Mouse (Mus musculus) spleen, adult 2 months (tissue): Measurements from ENCODE around the gene Pygm. TPM values are rescaled to one million over a fixed set of nuclear protein-coding genes. Genes with fewer than 3 reads are reported as not detected.

Experiments used
- DNase-seq, 2 experiments: peaks; one replicate each; pipeline versions ENCODE4 v3.0.0 to v3.0.0-alpha.2; 2012 to 2021; ENCODE audit warnings: low spot score in 2 of 2, low read depth in 1 of 2
- H3K27ac ChIP-seq: fragments of 200-500 bp; 2 replicates; pipeline ENCODE4 v1.5.1; 2012; ENCODE audit warnings: low read length, inconsistent platforms; ENCODE audit not compliant: insufficient read depth
- H3K27me3 ChIP-seq: fragments of 200-500 bp; 2 replicates; pipeline ENCODE4 v1.6.1; 2012; ENCODE audit warnings: mild to moderate bottlenecking, moderate library complexity, low read length, inconsistent platforms; ENCODE audit not compliant: control insufficient read depth, insufficient read depth
- H3K36me3 ChIP-seq: fragments of 200-500 bp; 2 replicates; pipeline ENCODE4 v1.6.1; 2012; ENCODE audit warnings: mild to moderate bottlenecking, low read length, inconsistent platforms; ENCODE audit not compliant: control insufficient read depth, insufficient read depth
- H3K4me1 ChIP-seq: fragments of 200-500 bp; 2 replicates; pipeline ENCODE4 v1.6.1; 2011; ENCODE audit warnings: inconsistent platforms; ENCODE audit not compliant: control insufficient read depth, insufficient read depth, insufficient read length
- H3K4me3 ChIP-seq: fragments of 200-500 bp; 2 replicates; pipeline ENCODE4 v1.5.1; 2011; ENCODE audit warnings: mild to moderate bottlenecking, inconsistent platforms; ENCODE audit not compliant: insufficient read depth, insufficient read length; ENCODE audit errors: extremely low read depth
- CTCF ChIP-seq: fragments of 200-500 bp; IDR thresholded peaks from 2 replicates; pipeline ENCODE4 v1.5.1; 2011; ENCODE audit warnings: mild to moderate bottlenecking, inconsistent platforms; ENCODE audit not compliant: insufficient read depth, insufficient read length, insufficient replicate concordance; ENCODE audit errors: extremely low read depth
- POLR2A ChIP-seq: fragments of 200-500 bp; IDR thresholded peaks from 2 replicates; pipeline ENCODE4 v1.6.1; 2011; ENCODE audit warnings: low read depth, low read length, inconsistent platforms
- WGBS: fragments of 180-500 bp; shearing (Covaris S2); methylation state at CpG from one replicate; pipeline ENCODE4 v1.1.7; 2018; 5-methylcytosine and 5-hydroxymethylcytosine counted together
- polyA plus RNA-seq: library from polyadenylated mRNA; depleted of rRNA; stranded (reverse); fragments of >200 nt; gene quantifications from 2 replicates; pipeline ENCODE4 v1.2.3, GENCODE M21; 2012

The Pygm gene
- polyA plus RNA-seq, 1 experiment, result 8.1 TPM

DNA sequence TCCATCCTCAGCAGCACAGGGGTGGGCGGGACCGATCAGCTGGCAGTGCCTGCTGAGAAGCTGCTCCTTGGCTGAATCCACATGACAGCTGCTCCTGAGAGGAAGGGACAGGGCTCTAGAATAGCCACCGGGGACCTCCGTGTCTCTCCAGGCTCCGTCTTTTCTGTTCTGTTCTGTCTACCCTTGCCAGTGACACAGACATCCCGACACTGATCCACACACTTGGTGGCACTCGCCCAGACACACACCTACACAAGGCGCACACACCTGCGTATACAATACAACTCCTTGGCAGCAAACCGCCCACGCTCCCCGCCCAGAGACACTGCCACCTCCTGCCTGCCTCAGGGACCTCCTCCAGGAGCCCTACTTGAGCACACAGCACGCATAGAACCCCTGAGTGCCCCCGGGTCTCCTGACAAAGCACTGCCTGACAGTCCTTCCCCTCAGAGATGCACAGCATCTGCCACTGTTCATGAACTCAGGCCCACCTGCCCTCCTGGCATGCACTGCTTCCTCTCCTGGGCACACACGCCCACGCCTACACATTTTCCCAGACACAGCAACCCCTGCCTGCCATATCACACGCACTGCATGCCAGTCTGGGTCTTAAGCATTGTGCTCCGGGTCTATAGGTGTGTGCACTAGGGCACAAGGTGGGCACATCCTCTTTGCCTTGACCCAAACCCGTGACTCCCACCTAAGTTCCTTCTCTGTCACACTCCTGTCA, 36.4 kb downstream of the Pygm start:
- no peak overlapping the region for H3K4me3 ChIP-seq
- WGBS, result 57% methylated on average over 19 of the region's 19 CpGs
- TF ChIP-seq CTCF, result no peak
- TF ChIP-seq POLR2A, result no peak

GRCm38 (mm10) chr19:6421211-6421590, 37.0 kb downstream of the Pygm start:
- DNase-seq, result no peak
- Histone ChIP-seq H3K36me3 (no peaks in the 10 kb centered on the region), H3K27ac (no peak overlapping the region), H3K4me1 (no peaks in the 10 kb centered on the region; the same call in 1 of the 2 replicates), H3K27me3 (peaks cover 13% of the 10 kb centered on the region; the same call in 1 of the 2 replicates), H3K4me3 (no peak overlapping the region)
- 80% methylated on average over 9 of the region's 9 CpGs for WGBS
- no peak for TF ChIP-seq CTCF
- no peak for TF ChIP-seq POLR2A

More for the DNA sequence above, 36.4 kb downstream of the Pygm start:
- H3K4me1 ChIP-seq, result no peaks in the 10 kb centered on the region; the same call in 1 of the 2 replicates
- H3K27me3 ChIP-seq, result peaks cover 11% of the 10 kb centered on the region; the same call in 1 of the 2 replicates
- no peak overlapping the region for H3K27ac ChIP-seq
- no peak for DNase-seq
- no peaks in the 10 kb centered on the region for H3K36me3 ChIP-seq

DNA sequence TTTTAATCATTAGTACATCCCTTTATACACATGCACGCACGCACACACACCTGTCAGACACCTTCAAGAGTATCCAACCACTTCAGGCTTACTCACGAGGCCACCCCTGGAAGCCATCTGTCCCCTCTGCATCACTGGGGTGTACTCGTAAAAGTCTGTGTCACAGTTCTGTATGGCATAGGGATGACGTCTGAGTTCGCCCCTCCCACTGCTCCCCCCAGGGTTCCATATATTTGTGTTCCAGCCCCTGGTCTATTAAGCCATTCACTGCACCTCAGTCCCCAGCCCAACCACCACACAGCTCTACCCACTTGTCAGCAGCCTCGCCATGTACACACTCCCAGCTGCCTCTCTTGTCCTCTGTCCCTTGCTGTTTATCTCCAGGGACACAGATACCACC, 37.8 kb downstream of the Pygm start:
- H3K36me3 ChIP-seq, result no peaks in the 10 kb centered on the region
- H3K27ac ChIP-seq, result no peak overlapping the region
- 81% methylated on average over 7 of the region's 7 CpGs for WGBS
- no peak for TF ChIP-seq POLR2A
- TF ChIP-seq CTCF, result no peak
- DNase-seq, result no peak
- H3K4me3 ChIP-seq, result no peak overlapping the region
- no peaks in the 10 kb centered on the region; the same call in 1 of the 2 replicates for H3K4me1 ChIP-seq
- peaks cover 13% of the 10 kb centered on the region; the same call in 1 of the 2 replicates for H3K27me3 ChIP-seq

GRCm38 (mm10) chr19:6423241-6423640, 39.0 kb downstream of the Pygm start:
- no peak for TF ChIP-seq CTCF
- no peak for TF ChIP-seq POLR2A
- Histone ChIP-seq H3K27me3 (peaks cover 20% of the 10 kb centered on the region), H3K27ac (no peak overlapping the region), H3K36me3 (no peaks in the 10 kb centered on the region), H3K4me3 (no peak overlapping the region), H3K4me1 (peaks cover 7% of the 10 kb centered on the region; the same call in 1 of the 2 replicates)
- DNase-seq, result no peak
- 81% methylated on average over 16 of the region's 16 CpGs for WGBS

GRCm38 (mm10) chr19:6424137-6424881, 40.1 kb downstream of the Pygm start:
- H3K36me3 ChIP-seq, result no peaks in the 10 kb centered on the region
- peaks cover 22% of the 10 kb centered on the region for H3K27me3 ChIP-seq
- peaks cover 15% of the 10 kb centered on the region for H3K4me1 ChIP-seq
- DNase-seq, result no peak
- WGBS, result 59% methylated on average over 8 of the region's 8 CpGs
- TF ChIP-seq POLR2A (no peak), CTCF (no peak)
- H3K27ac ChIP-seq, result no peak overlapping the region
- H3K4me3 ChIP-seq, result no peak overlapping the region

DNA sequence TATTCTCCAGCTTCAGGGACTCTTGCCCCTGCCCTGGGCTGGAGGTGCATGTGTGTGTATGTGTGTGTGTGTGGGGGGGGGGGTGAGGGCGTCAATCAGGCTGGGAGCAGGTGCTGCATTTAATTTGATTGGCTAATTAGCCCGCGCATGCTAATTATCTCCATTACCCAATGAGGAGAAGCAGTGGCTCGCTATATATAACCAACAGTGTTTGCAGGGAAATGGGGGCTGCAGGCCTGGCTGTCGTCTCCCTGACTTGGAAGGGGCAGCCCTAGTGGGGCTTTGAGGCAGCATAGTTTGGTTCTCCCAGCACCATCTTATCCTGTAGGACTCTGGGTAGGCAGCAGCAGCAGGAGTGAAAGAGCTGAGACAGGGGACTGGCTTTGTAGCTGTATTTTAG, 41.4 kb downstream of the Pygm start:
- TF ChIP-seq POLR2A, result no peak
- no peak for TF ChIP-seq CTCF
- Histone ChIP-seq H3K36me3 (no peaks in the 10 kb centered on the region), H3K4me3 (no peak overlapping the region), H3K4me1 (peaks cover 15% of the 10 kb centered on the region), H3K27me3 (peaks cover 18% of the 10 kb centered on the region), H3K27ac (no peak overlapping the region)
- 59% methylated on average over 5 of the region's 5 CpGs for WGBS
- DNase-seq, result no peak
